Mouse (Mus musculus): ENCODE measurements around the gene Kcnh1.

Kcnh1 gene

DNA sequence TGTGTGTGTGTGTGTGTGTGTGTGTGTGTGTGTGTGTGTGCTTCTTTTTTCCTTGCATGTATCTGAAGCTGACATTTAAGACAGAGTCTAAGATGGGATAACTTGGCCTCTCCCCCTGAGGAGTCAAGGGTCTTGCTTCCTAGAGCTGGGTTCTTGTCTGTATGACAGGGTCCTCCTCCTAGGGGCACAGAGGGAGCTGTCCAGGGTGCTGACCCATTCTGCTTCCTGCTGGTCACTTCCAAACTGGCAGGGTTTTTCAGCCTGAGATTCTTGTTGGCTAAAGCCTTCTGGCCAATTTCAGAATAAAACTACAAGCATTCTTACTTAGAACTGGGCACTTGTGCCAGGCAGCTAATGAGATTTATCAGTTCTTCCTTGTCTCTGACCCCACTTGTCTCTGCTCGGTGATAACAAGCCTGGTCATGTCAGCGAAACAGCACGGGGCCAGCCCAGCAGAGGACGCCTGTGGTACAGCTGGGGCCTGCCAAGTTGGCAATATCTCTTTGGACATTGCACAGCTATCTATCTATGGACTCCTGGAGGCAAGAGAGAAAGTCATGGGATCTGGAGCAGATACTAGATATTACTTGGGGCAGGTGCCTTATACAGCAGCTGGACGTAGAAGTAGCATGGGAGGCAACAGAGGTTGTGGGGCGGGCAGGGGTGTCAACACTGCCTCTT, 267.1 kb downstream of the Kcnh1 start:
- peak; percentile 38 for DNase-seq (ENCODE audit: low spot score)

- DNase-seq (ENCODE audit: low spot score), result no peak
Observed at GRCm38 (mm10) chr1:192463732-192464131, 273.2 kb downstream of the Kcnh1 start.

GRCm38 (mm10) chr1:192472366-192472765, 281.8 kb downstream of the Kcnh1 start:
- DNase-seq (ENCODE audit: low spot score), result no peak

GRCm38 (mm10) chr1:192473134-192473533, 282.6 kb downstream of the Kcnh1 start:
- no peak for DNase-seq (ENCODE audit: low spot score)

- no peak for DNase-seq (ENCODE audit: low spot score)
Observed at GRCm38 (mm10) chr1:192476704-192477103, 286.1 kb downstream of the Kcnh1 start.

DNA sequence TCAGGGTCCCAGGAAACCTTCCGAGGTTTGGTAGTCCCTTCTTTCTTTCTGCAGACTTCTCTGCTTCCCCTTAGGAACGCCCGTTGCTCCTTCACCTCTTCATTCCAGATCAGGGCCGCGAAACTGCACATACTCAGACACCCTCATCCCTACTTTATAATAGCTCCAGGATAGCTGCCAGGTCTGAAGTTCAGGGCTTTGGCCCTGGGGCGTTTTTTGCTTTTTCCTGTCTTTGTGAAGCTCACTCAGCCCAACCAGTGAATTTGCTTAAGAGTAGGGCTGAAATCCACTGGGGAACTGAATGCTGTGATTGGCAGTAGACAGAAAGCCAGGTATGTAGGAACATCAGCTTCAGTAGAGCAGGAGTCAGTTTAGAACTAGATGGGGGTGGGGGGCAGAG, 287.0 kb downstream of the Kcnh1 start:
- DNase-seq (ENCODE audit: low spot score), result no peak

GRCm38 (mm10) chr1:192478176-192478575, 287.6 kb downstream of the Kcnh1 start:
- no peak for DNase-seq (ENCODE audit: low spot score)

DNA sequence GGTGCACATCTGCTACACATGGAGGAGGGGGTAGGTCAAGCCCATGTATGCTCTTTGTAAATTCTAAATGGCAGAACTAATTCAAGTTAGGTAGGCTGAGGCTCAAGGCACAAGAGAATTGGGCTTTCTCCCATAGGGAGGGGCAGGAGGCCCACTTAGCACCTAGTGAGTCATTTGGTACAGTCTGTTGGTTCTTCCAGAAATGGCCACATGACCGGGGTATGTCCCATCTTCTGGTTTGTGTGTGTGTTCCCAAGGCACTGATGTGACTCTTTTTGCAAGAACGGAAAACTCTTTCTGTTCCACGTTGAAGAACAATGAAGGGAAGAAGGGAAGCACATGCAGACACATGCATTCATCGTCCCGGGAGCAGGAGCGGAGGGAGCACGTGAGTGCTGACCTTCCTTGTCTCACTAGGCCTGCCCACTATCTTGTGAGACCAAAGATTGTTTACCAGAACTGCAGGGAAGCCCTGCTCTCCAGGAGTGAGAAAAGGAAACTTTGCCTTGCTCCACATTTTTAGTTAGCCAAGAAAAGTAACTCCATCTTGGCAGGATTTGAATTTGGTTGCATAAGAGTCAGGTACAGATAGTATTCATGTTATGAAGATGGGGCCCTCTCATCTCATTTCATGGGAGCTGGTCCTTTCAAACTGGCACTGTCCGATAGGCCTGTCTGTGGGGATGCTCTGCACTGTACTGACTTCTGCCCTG, 289.7 kb downstream of the Kcnh1 start:
- DNase-seq (ENCODE audit: low spot score), result no peak

- DNase-seq (ENCODE audit: low spot score), result no peak
Observed at GRCm38 (mm10) chr1:192481446-192481845, 290.9 kb downstream of the Kcnh1 start.

DNA sequence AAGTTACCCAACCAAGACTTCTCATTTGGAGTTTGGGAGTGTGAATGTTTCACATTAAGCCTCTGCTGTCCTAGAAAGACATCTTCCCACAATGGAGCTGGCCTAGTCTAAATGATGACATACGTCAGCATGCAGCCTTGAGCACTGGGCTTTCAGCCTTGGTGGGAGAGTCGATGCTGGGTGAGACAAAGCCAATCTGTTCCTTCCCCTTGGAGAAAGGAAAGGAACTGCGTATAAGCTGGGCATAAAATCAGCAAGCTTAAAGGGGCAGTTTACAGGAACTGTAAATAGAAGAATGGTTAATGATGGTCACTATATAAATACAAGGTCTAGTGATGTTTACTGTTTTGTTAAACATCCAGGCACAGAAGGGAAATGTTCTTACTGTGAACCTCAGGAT, 294.5 kb downstream of the Kcnh1 start:
- no peak for DNase-seq (ENCODE audit: low spot score)

- DNase-seq (ENCODE audit: low spot score), result no peak
Observed at GRCm38 (mm10) chr1:192487571-192487970, 297.0 kb downstream of the Kcnh1 start.

DNA sequence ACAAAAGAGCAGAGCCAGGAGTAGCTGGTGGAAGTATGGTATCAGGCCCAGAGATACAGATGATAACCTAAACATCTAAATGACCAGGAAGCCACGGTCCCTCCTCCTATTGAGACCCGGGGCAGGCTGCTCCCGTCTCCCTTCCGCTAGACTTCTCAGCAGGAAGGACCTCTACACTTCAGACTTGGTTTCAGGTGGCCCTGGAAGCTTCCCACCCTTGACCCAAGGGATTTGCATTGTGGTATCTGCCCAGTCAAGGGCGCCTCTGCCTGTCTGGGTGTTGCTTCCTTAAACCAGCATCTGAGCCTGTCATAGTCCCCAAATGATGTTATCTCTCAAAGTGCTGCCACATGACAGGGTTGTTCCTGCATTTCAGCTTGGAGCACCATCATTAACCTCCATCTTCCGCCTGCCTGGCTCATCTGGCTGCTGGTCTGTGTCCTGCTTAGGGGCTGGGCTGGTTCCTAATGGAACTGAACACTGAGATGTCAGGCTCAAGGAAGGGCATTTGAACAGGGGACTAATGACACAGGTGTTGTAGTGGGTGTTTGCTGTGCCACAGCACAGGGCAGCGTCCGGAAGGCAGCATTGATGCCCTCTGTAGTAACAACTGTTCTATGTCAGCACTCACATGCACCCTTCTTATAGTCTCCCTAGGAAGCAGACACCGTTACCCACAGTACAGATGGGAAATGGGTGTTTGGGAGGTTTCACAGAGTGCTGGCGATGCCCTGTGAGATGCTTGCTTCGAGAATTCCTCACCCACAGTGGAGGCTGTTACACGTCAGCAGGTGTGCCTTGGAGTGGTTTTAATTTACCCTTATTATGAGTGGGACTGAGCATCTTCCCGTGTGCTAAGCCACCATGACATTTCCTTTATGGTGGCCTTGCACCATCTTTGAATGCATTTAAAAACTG, 299.6 kb downstream of the Kcnh1 start:
- DNase-seq (ENCODE audit: low spot score), result no peak

DNA sequence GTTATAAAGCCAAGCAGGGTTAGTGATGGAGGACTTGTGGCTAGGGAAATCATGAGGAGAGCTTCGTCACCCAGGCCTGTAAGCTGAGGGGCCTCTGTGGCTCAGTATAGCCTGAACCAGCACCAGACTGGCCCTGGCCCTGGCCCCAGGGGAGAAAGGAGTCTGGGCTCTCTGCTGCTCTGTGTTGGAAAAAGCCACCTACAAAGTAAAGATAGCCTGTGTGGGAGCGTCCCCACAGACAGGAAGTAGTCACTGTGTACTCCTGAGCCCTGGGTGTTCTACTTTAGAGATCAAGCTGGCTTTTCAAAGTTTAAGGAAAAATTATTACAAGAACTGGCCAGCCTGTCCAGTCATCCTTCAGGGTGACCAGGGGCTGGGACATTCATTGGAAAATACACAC, 306.9 kb downstream of the Kcnh1 start:
- no peak for DNase-seq (ENCODE audit: low spot score)

GRCm38 (mm10) chr1:192502016-192502415, 311.4 kb downstream of the Kcnh1 start:
- DNase-seq (ENCODE audit: low spot score), result no peak

DNA sequence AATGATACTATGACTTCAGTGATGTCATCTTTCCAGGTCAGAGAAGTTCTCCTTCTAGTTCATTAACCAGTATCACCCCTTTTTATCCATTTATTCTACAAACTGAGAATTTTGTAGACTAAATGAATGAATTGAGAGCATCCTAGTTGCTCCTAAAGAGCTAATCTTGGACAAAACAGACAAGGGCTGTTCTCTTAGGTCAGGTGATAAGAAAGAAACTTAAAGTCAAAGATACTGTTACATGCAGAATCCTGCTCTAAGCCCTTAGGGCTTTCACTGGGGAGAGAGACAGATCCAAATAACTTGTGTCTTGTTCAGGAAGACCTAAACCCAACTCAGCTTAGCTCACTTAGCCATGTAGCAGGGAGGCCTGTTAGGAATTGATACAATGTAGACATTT, 312.3 kb downstream of the Kcnh1 start:
- no peak for DNase-seq (ENCODE audit: low spot score)

- no peak for DNase-seq (ENCODE audit: low spot score)
Observed at GRCm38 (mm10) chr1:192503651-192504050, 313.1 kb downstream of the Kcnh1 start.

GRCm38 (mm10) chr1:192512821-192513220, 322.2 kb downstream of the Kcnh1 start:
- DNase-seq (ENCODE audit: low spot score), result no peak

GRCm38 (mm10) chr1:192515373-192515772, 324.8 kb downstream of the Kcnh1 start:
- DNase-seq (ENCODE audit: low spot score), result no peak

GRCm38 (mm10) chr1:192519713-192520112, 329.1 kb downstream of the Kcnh1 start:
- DNase-seq (ENCODE audit: low spot score), result no peak

DNA sequence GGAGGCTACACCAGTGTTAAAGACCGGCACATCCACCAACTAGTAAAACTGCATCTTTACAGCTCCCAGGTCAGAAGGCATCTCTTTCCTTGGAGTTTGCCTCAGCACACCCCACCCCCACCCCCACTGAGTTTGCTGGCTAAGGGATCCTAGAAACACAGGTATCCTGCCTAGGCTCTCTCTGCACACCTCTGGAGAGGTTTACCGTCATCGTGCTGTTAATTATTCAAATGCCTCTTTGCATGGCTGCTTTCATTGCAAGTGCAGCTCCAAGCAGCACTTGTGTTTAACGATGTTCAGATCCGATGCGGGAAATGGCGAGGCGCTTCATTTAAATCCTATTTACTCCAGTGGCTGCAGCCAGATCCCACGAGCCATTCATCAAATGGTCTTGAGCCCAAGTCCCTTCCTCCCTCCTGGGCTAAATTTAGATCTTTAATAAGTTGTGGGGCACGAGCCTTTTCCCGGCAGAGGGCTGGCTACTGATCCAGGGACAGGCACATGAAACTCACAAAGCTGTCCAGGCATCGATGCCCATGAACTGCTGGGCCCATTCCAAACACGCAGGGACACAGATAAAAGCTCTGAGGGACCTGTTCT, 330.4 kb downstream of the Kcnh1 start:
- no peak for DNase-seq (ENCODE audit: low spot score)

DNA sequence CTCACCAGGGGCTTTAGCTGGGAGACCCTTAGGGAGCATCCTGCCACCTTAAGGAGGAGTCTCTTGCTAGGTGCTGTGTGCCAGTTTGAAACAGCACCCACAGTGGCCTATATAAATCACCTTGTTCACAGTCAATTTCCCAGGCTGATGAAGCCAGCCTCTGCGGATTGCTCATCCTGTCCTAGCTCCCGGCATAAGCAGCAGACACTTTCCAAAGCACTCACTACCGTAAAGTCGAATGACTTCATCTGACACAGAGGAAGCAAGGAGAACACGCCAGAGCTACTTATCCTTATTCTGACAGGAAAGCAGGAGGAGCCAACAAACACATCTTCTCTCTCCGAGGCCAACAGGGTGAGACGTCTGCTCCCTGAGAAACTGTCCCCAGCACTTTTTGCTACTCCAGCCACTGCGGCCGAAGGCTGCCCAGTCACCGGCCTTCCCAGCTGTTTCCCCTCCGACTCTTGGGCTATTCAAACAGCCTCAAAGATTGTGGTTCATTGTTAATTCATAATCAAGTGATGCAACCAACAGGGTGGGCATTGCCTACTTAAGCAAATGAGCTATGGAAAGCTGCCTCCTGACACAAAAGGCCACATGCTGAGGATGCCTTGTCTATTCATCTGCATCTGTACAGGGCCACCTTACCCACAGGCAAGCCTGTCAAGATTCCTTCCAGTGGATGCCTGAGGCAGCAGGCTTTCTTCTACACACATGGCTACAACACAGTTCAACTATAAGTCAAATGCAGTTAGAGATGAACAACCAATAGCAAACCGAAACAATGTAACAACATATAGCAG, 332.0 kb downstream of the Kcnh1 start:
- no peak for DNase-seq (ENCODE audit: low spot score)
